Mouse (Mus musculus) megakaryocyte, adult 5-6 weeks (primary cell): ENCODE results near the gene Pcsk1n. TPM values are rescaled to one million over a fixed set of nuclear protein-coding genes. Genes with fewer than 3 reads are reported as not detected.
"Not testable (repeated sequence)": the region's sequence is repeated elsewhere in the genome, so short reads cannot be mapped to it uniquely, and the experiment has no call there.

Experiments used
- ATAC-seq: 2 replicates; pipeline ENCODE4 v1.8.0; 2016; ENCODE audit warnings: mild to moderate bottlenecking, inconsistent platforms; ENCODE audit not compliant: poor library complexity, severe bottlenecking
- total RNA-seq, 2 experiments: library from RNA; stranded (forward) in 1 of 2; stranded (reverse) in 1 of 2; fragments of 153-499, 151-499 nt in 1 of 2; fragments of 221-1000, 200-1000 nt in 1 of 2; gene quantifications; 2 replicates each; pipeline versions ENCODE4 v1.2.3 to v1.2.4; 2015 to 2017

The Pcsk1n gene
- total RNA-seq (2015) (not detected in 2 replicates), total RNA-seq (2017) (not detected in 2 replicates)

DNA sequence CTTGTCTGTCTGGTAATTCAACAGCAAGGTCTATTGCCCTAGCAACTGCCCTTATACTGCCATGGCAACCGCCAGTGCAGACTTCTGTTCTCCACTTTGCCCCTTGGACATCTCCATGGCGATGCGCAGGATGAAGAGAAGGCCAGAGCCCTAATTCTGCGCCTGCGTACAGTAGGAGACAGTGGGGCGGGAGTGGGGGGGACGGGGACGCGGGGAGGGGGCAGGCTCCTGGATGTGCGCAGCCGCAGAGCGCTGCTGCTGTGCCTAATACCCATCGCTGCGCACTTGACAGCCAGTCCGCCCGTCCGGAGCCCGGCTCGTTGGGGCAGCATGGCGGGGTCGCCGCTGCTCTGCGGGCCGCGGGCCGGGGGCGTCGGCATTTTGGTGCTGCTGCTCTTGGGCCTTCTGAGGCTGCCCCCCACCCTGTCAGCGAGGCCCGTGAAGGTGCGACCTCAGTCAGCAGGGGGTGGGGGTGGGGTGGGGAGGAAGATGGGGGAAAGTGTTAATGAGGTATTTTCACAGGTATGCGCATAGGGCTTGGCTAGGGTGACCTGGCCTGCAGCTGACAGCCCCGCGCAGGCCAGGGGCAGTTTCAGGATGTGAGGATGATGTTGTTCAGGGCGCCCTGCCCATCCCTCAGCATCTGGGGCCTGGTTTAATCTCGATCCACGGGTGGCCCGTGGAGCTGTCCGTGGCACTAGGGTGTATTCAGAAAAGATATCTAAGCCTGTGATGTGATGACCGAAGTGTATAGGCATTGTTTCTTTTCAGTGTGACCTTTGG, at the start of gene Pcsk1n:
Gene Pcsk1n (plus strand): TSS at position 222 of the 783 bp plus-strand sequence.
- ATAC-seq, result no peak

DNA sequence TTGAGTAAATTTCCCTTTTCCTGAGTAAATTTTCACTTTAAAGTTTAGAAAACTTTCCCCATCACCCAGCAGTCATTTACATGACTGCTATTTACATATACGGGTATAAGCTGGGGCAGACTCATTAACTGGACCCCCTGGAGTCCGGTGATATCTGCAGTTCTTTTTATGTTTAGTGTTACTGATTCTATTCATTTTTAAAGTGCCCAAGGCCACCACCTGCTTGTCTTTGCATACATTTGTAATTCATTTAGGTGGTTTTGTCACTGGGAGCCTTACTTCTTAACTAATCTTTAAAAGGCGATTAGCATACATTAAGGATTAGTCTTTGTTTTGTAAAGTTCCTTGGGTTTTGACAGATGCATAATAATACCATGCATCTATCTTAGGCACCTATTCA, 49.8 kb upstream of the Pcsk1n start:
- ATAC-seq, result no peak

DNA sequence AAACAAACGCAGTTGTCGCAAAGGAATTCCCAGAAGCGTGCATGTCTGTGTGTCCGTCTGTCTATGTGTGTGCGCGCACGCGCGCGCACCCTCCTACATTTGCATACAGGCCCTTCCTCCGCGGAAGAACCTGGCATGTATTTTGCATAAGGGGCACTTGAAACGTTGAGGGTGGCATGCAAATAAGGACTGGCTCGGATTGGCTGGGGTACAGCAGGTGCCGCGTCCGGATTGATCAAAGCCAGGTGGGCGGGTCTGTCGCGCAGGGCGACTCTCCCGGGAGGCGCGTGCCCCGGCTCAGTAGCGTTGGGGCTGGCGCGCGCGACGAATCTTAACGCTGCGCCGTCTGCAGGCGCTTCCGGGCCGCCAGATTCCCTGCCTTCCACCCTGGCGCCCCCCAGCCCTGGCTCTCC, 41.6 kb upstream of the Pcsk1n start, which contains the start of gene Pim2:
Gene Pim2 (plus strand): TSS at position 256 of the 413 bp plus-strand sequence.
- ATAC-seq, result peak; percentile 95

DNA sequence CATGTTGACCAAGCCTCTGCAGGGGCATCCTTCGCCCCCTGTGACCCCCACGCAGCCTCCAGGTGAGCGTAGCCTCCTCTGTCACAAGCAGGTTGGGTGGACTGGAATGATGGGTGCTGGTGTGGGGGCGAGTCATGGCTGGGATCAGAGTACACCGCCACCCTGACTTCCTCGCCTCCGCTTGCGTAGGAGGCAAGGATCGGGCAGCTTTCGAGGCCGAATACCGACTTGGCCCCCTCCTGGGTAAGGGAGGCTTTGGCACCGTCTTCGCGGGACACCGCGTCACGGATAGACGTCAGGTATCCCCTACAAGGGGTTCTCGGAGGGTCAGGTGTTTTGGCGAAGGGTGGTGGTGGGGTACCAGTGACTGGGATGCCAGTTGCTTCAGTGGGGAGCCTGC, 41.1 kb upstream of the Pcsk1n start:
- ATAC-seq, result no peak

GRCm38 (mm10) chrX:7879819-7880218, 39.8 kb upstream of the Pcsk1n start:
- ATAC-seq, result peak; percentile 60

- ATAC-seq, result peak; percentile 87
Observed at GRCm38 (mm10) chrX:7883841-7884567, 35.6 kb upstream of the Pcsk1n start, which contains the start of gene Slc35a2. Gene Slc35a2, plus strand, starts transcription at chrX:7884028.

GRCm38 (mm10) chrX:7898211-7898610, 21.4 kb upstream of the Pcsk1n start:
- ATAC-seq, result no peak

- ATAC-seq, result peak; percentile 94
Observed at GRCm38 (mm10) chrX:7898880-7899874, 20.4 kb upstream of the Pcsk1n start, which contains the start of the genes Pqbp1 and Timm17b. Gene Pqbp1, minus strand, starts transcription at chrX:7899269. Gene Timm17b, plus strand, starts transcription at chrX:7899357.

DNA sequence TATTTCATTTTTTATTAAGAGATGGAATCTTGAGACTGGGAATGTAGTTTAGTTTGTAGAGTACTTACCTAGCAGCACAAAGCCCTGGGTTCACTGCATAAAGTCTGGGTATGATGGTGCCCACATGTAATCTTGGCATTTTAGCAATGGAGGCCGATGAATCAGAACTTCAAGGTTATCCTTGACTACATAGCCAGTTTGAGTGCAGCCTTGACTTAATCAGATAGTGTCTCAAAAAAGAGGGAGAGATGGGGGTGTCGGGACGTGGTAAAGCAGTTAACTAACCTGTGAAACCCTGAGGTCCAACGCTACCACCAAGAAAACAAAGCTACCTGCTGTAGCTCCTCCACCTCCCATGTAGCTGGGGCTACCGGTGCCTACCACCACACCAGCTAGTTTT, 15.2 kb upstream of the Pcsk1n start:
- ATAC-seq, result no peak

DNA sequence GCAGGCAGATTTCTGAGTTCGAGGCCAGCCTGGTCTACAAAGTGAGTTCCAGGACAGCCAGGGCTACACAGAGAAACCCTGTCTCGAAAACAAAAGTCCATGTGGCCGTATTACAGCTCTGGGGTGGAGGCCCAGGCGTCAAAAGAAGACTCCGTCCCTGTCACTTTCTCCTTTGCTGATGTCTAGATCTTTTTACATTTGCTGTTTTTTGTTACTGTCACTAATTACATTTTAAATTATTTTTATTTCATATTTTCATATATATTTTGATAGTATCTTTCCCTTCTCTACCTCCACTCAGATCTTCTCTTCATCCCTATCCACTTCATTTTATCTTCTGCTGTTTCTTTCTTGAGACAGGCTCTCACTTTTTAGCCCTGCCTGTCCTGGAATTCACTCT, 11.9 kb upstream of the Pcsk1n start, which contains the start of gene Gm10491:
Gene Gm10491 (minus strand): TSS at position 101 of the 400 bp plus-strand sequence.
- no peak for ATAC-seq

DNA sequence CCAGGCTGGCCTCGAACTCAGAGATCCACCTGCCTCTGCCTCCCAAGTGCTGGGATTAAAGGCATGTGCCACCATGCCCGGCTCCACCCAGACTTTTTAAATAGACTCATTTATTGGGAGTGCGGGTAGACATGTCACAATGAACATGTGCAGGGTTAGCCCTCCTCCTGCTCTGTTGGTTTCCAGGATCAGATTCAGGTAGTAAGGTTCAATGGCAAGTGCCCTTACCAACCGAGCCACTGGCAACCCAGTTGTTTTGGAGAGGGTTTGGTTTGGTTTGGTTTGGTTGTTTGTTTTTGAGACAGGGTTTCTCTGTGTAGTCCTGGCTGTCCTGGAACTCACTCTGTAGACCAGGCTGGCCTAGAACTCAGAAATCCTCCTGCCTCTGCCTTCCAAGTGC, 10.4 kb upstream of the Pcsk1n start, which contains the start of gene Gm10490:
Gene Gm10490 (plus strand): TSS at position 301 of the 400 bp plus-strand sequence.
- ATAC-seq, result not testable (repeated sequence)

DNA sequence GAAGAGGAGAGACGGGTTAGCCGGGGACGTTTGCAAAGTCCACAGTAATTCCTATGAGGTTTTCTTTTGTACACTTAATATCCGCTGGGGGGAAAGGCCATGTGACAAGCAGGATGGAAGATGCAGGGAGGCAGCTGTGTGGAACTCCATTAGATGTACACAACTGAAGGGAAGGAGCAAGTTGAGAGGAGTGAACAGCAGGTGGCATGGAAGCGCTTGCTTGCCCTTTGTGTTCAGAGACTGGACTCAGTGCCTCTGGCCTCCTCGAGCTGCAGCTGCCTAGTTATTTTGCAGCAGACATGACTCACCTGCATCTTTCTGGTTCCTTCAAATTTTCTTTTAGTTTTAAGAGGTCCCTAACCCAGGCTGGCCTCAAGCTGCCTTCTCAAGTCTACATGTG, 9.1 kb upstream of the Pcsk1n start:
- no peak for ATAC-seq

DNA sequence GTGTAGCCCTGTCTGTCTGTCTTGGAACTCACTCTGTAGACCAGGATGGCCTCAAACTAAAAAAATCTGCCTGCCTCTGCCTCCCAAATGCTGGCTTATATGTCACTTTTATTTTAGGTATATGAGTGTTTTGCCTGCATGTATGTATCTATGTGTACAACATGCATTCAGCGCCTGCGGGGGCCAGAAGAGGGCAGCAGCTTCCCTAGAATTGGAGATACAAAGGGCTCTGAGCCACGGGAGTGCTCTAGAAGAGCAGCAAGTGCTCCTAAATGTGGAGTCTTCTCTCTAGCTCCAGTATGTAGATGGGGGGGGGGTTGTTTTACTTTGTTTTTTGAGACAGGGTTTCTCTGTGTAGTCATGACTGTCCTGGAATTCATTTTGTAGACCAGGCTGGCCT, 4.0 kb upstream of the Pcsk1n start:
- ATAC-seq, result peak; percentile 66

DNA sequence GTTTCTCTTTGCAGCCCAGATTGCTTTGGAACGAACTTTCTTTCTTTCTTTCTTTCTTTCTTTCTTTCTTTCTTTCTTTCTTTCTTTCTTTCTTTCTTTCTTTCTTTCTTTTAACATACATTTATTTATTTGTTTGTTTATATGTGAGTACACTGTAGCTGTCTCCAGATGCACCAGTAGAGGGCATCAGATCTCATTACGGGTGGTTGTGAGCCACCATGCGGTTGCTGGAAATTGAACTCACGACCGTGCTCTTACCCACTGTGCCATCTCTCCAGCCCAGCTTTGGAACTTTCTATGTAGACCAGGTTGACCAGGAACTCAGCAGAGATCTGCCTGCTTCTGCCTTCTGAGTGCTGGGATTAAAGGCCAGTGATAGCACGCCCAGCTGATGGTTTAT, 1.7 kb upstream of the Pcsk1n start:
- not testable (repeated sequence) for ATAC-seq

GRCm38 (mm10) chrX:7922032-7922431, 2.4 kb downstream of the Pcsk1n start:
- no peak for ATAC-seq

- ATAC-seq, result no peak
Observed at GRCm38 (mm10) chrX:7926266-7926665, 6.6 kb downstream of the Pcsk1n start.

DNA sequence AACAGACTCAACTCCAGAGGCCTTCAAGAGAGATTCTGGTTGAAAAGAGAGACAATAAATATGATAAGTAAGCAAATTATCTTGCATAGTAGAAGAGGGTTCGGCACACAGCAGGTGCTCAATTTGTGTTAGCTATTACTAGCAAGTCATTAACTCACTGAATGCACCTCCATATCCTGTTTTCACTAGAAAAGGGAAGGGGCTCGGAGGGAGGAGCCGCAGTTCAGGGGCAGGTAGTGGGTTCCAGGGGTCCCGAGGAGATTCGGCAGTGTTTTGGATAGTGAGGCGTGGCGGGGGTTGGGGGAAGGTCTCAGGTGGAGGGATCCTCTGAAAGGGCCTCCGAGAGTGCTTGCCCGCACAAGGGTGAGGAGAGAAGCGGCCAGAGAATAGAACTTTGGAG, 7.5 kb downstream of the Pcsk1n start:
- ATAC-seq, result no peak

DNA sequence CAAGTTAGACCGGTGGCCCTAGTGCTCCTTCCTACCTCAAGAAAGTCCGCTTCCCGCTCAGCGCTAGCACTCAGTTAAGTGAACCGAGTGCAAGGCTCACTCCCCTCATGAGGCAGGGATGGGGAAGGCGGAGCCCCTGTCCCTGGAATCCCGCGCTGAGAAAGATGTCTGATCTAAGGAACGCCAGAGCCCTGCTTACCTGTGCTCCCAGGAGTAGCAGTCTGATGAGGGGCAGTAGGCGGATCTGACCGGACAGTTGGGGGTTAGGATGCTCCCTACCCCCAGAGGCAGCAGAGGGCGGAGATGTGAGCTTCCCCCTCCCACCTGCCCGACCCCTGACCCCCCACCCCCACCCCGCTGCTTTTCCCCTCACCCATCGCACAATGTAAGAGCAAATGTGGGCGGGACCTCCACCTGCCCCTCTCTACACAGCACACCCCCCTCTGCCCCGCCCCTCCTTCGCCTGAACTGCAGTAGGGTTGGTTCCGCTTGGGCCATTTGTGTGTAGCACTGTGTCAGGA, 8.7 kb downstream of the Pcsk1n start, which contains the start of gene Eras:
Gene Eras (minus strand): TSS at position 338 of the 521 bp plus-strand sequence.
- ATAC-seq, result no peak

GRCm38 (mm10) chrX:7936874-7937273, 17.3 kb downstream of the Pcsk1n start:
- no peak for ATAC-seq

GRCm38 (mm10) chrX:7937667-7938066, 18.0 kb downstream of the Pcsk1n start:
- ATAC-seq, result no peak
